Mouse (Mus musculus): ENCODE measurements at regions not wholly inside any gene's neighbourhood (a gene's known extent, or its start where the extent isn't known, plus 50 kb on each side); places are given as distances from the start of the nearest gene placed in this dataset.
"Not testable (repeated sequence)": the region's sequence is repeated elsewhere in the genome, so short reads cannot be mapped to it uniquely, and the experiment has no call there.

DNA sequence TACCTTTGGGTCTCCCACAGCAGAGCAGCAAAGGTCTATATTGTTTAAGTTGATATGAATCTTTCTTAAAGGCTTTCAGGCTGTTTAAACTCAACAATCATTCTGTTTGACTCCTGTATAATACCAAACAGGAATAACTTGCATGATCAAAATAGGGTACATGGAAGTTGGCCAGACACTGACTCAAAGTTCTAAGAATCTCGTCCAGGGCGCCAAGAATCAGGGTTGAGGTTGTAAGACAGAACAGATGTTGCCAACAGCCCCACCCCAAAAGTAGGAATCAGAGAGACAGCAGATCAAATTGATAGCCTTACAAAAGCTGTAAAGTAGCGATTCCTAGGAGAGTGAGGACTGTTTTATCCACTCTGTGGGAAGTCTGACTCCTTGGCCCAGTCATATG lies 88.3 kb upstream of the Prlr start:
- DNase-seq (ENCODE audit: low read depth, low spot score), result no peak
- Histone ChIP-seq H3K4me3 (ENCODE audit: control insufficient read depth in 1 of 2, insufficient read depth in 1 of 2, low read depth in 2 of 2, low read length in 2 of 2) (no peak overlapping the region), H3K79me2 (ENCODE audit: control insufficient read depth, insufficient read depth, low read length, poor library complexity) (no peaks in the 10 kb centered on the region), H3K27ac (ENCODE audit: control insufficient read depth, low read depth, low read length) (no peak overlapping the region), H3K4me1 (ENCODE audit: control insufficient read depth in 1 of 2, insufficient read depth in 2 of 2, low read length in 2 of 2) (no peaks in the 10 kb centered on the region), H3K9me3 (replicated peaks; ENCODE audit: insufficient read depth, low read length) (no peaks in the 10 kb centered on the region), H3K27me3 (ENCODE audit: control insufficient read depth in 1 of 2, insufficient read depth in 2 of 2, low read length in 2 of 2) (no peaks in the 10 kb centered on the region), H3K9ac (ENCODE audit: control insufficient read depth, low read depth, low read length, poor library complexity, severe bottlenecking) (no peak overlapping the region), H3K36me3 (ENCODE audit: control insufficient read depth in 1 of 2, insufficient read depth in 2 of 2, low read length in 2 of 2) (no peaks in the 10 kb centered on the region)
- TF ChIP-seq GATA1 (IDR thresholded peaks at IDR 0.05; ENCODE audit: low read depth, low read length), result no peak
- TF ChIP-seq SIN3A (IDR thresholded peaks at IDR 0.05; ENCODE audit: low read length), result no peak
- no peak for TF ChIP-seq TCF12 (IDR thresholded peaks at IDR 0.05; ENCODE audit: low read depth, low read length)
- TF ChIP-seq NRF1 (IDR thresholded peaks at IDR 0.05; ENCODE audit: insufficient read depth, low read depth, low read length, poor library complexity, severe bottlenecking), result no peak

DNA sequence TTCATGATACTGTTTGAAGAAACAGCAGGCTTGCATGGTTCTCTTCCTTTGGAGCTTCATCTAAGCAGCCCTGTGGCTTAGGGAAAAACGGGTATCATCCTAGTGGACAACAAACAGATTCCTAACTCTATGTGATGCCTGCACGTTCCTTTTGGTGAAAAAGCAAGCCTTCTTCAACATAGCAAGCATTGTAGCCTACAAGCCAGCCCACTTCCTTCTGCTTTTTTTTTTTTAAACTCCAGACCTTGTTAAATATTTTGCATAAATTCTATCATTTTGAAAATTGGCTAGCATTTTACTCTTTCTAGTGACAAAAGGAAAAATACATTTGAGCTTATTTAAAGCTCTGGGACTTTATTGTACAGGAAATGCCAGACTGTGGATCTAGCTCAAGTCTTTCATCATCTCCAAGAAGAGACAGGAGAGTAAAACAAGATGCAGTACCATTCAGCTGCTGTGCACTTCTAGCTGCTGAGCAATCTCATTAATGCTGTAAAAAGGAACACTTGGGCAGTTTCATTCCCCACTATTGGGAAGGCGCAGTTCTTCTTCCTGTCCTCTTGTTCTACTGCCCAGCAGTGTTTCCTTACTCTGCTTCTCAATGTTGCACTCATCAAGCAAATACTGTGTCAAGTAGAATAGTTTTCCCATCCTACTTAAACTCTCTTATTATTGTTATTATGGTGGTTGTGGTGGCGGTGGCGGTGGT lies 86.5 kb upstream of the Prlr start:
- TF ChIP-seq JUND (IDR thresholded peaks at IDR 0.05; ENCODE audit: low read depth, low read length) (no peak), BHLHE40 (IDR thresholded peaks at IDR 0.05; ENCODE audit: borderline replicate concordance, low read depth, low read length) (no peak), E2F4 (IDR thresholded peaks at IDR 0.05; ENCODE audit: borderline replicate concordance, low read depth, low read length) (no peak), RCOR1 (IDR thresholded peaks at IDR 0.05; ENCODE audit: low read depth, low read length) (no peak), NELFE (IDR thresholded peaks at IDR 0.05; ENCODE audit: low read depth, low read length) (no peak), ZNF384 (IDR thresholded peaks at IDR 0.05; ENCODE audit: low read depth, low read length) (peak; percentile 53; the same call in 1 of the 2 replicates)
- DNase-seq (ENCODE audit: low read depth, low spot score), result no peak
- Histone ChIP-seq H3K4me3 (ENCODE audit: control insufficient read depth in 1 of 2, insufficient read depth in 1 of 2, low read depth in 2 of 2, low read length in 2 of 2) (no peak overlapping the region), H3K27me3 (ENCODE audit: control insufficient read depth in 1 of 2, insufficient read depth in 2 of 2, low read length in 2 of 2) (no peaks in the 10 kb centered on the region), H3K4me1 (ENCODE audit: control insufficient read depth in 1 of 2, insufficient read depth in 2 of 2, low read length in 2 of 2) (no peaks in the 10 kb centered on the region), H3K36me3 (ENCODE audit: control insufficient read depth in 1 of 2, insufficient read depth in 2 of 2, low read length in 2 of 2) (no peaks in the 10 kb centered on the region), H3K27ac (ENCODE audit: control insufficient read depth, low read depth, low read length) (no peak overlapping the region), H3K9me3 (replicated peaks; ENCODE audit: insufficient read depth, low read length) (no peaks in the 10 kb centered on the region), H3K79me2 (ENCODE audit: control insufficient read depth, insufficient read depth, low read length, poor library complexity) (no peaks in the 10 kb centered on the region), H3K9ac (ENCODE audit: control insufficient read depth, low read depth, low read length, poor library complexity, severe bottlenecking) (no peak overlapping the region)

DNA sequence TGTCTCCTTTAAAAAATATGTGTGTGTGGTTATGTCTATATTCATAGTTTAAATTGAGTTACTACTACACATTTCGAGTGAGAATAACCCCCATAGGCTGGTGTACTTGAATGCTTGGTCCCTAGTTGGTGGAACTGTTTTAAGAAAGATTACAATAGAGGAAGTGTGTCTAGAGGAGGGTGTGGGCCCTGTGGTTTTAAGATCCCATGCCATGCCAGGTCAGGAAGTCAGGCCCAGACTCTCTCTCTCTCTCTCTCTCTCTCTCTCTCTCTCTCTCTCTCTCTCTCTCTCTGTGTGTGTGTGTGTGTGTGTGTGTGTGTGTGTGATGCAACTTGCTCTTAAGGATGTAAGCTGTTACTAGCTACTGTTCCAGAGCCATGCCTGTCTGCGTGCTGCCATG lies 73.7 kb upstream of the Prlr start:
- H3K27ac ChIP-seq (ENCODE audit: control insufficient read depth, low read depth, low read length), result no peak overlapping the region; the same call in 1 of the 2 replicates
- peaks cover 0 to 9% of the 10 kb centered on the region in 2 experiments; a peak in 2 of 4 replicates for H3K4me1 ChIP-seq (ENCODE audit: control insufficient read depth in 1 of 2, insufficient read depth in 2 of 2, low read length in 2 of 2)
- no peak overlapping the region for H3K4me3 ChIP-seq (ENCODE audit: control insufficient read depth in 1 of 2, insufficient read depth in 1 of 2, low read depth in 2 of 2, low read length in 2 of 2)
- no peaks in the 10 kb centered on the region for H3K27me3 ChIP-seq (ENCODE audit: control insufficient read depth in 1 of 2, insufficient read depth in 2 of 2, low read length in 2 of 2)
- peak; percentile 61 for TF ChIP-seq TCF12 (IDR thresholded peaks at IDR 0.05; ENCODE audit: low read depth, low read length)
- TF ChIP-seq EP300 (IDR thresholded peaks at IDR 0.05; ENCODE audit: low read depth in 1 of 2, low read length in 2 of 2), result peak; percentile 64 to 75
- TF ChIP-seq ETS1 (IDR thresholded peaks at IDR 0.05; ENCODE audit: low read depth, low read length), result peak; percentile 68
- TF ChIP-seq NELFE (IDR thresholded peaks at IDR 0.05; ENCODE audit: low read depth, low read length), result no peak
- TF ChIP-seq MYB (IDR thresholded peaks at IDR 0.05; ENCODE audit: low read depth, low read length), result no peak
- TF ChIP-seq JUND (IDR thresholded peaks at IDR 0.05; ENCODE audit: low read depth, low read length), result peak; percentile 94
- TF ChIP-seq POLR2AphosphoS2 (IDR thresholded peaks at IDR 0.05; ENCODE audit: low read length), result no peak
- peak; percentile 50 for TF ChIP-seq GATA1 (IDR thresholded peaks at IDR 0.05; ENCODE audit: low read depth, low read length)
- H3K36me3 ChIP-seq (ENCODE audit: control insufficient read depth in 1 of 2, insufficient read depth in 2 of 2, low read length in 2 of 2), result peaks cover 0 to 9% of the 10 kb centered on the region in 2 experiments; a peak in 2 of 4 replicates
- H3K9me3 ChIP-seq (replicated peaks; ENCODE audit: insufficient read depth, low read length), result no peaks in the 10 kb centered on the region
- H3K79me2 ChIP-seq (ENCODE audit: control insufficient read depth, insufficient read depth, low read length, poor library complexity), result no peaks in the 10 kb centered on the region
- no peak overlapping the region for H3K9ac ChIP-seq (ENCODE audit: control insufficient read depth, low read depth, low read length, poor library complexity, severe bottlenecking)
- peak; percentile 78 for DNase-seq (ENCODE audit: low read depth, low spot score)

DNA sequence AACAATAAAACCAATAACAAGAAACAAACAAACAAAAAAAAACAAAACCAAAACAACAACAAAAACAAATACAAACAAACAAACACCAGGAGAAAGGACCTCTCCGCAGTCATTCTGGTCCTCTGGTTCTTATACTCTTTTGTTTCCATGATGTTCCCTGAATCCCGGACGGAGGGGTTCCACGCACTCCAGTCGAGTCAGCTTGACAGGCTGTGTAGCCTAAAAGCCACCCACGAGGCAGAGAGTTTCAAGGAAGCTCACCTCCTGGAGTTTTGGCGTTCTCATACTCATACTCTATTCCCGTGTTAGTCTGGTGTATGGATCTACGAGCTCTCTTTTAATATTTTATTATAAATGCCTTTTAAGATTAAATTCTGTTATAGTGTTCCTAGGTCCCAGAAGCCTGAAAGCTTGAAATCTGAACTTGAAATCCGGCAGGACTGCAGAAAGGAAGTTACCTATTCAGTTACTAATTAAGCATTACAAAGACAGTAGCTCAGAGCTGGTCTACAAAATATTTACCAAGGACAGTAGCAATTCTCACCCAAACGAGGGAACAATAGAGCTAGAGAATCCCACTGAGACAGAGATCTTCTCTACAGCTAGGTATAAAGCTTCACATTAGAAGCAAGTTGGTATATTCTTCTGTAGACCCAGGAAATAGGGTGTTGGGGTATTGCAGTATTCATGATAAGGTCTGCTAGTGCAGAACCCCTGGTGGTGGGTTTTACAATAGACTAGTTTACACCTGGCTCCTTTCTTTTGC lies 71.6 kb upstream of the Prlr start:
- H3K79me2 ChIP-seq (ENCODE audit: control insufficient read depth, insufficient read depth, low read length, poor library complexity); H3K27ac ChIP-seq (ENCODE audit: control insufficient read depth, low read depth, low read length); H3K4me3 ChIP-seq (ENCODE audit: control insufficient read depth in 1 of 2, insufficient read depth in 1 of 2, low read depth in 2 of 2, low read length in 2 of 2); H3K4me1 ChIP-seq (ENCODE audit: control insufficient read depth in 1 of 2, insufficient read depth in 2 of 2, low read length in 2 of 2); H3K27me3 ChIP-seq (ENCODE audit: control insufficient read depth in 1 of 2, insufficient read depth in 2 of 2, low read length in 2 of 2); H3K9ac ChIP-seq (ENCODE audit: control insufficient read depth, low read depth, low read length, poor library complexity, severe bottlenecking); DNase-seq (ENCODE audit: low read depth, low spot score); H3K9me3 ChIP-seq (replicated peaks; ENCODE audit: insufficient read depth, low read length); H3K36me3 ChIP-seq (ENCODE audit: control insufficient read depth in 1 of 2, insufficient read depth in 2 of 2, low read length in 2 of 2): not testable (repeated sequence)

Measured in MEL (cell line).